Mouse (Mus musculus) hindbrain, embryonic 16.5 days (tissue): ENCODE results near the gene Hdac9. TPM values are rescaled to one million over a fixed set of nuclear protein-coding genes. Genes with fewer than 3 reads are reported as not detected.
"Not testable (repeated sequence)": the region's sequence is repeated elsewhere in the genome, so short reads cannot be mapped to it uniquely, and the experiment has no call there.

Experiments used
- ATAC-seq: fragments of 200-750 bp; cut with Nextera tagmentation; 2 replicates; pipeline ENCODE4 v1.8.0; 2017; ENCODE audit warnings: moderate TSS enrichment, moderate library complexity
- H3K27ac ChIP-seq: fragments of 300-500 bp; sonication (generic); 2 replicates; pipeline ENCODE4 v1.5.1; 2014; ENCODE audit warnings: low read depth, mild to moderate bottlenecking, control low read depth, low read length, moderate library complexity
- H3K27me3 ChIP-seq: fragments of 300-500 bp; sonication (generic); replicated peaks from 2 replicates; pipeline ENCODE4 v1.6.1; 2014; ENCODE audit warnings: low read length; ENCODE audit not compliant: control insufficient read depth, insufficient read depth
- H3K36me3 ChIP-seq: fragments of 300-500 bp; sonication (generic); 2 replicates; pipeline ENCODE4 v1.6.1; 2014; ENCODE audit warnings: mild to moderate bottlenecking, low read length, moderate library complexity, mixed read lengths; ENCODE audit not compliant: control insufficient read depth, insufficient read depth
- H3K4me1 ChIP-seq: fragments of 300-500 bp; sonication (generic); 2 replicates; pipeline ENCODE4 v1.6.1; 2014; ENCODE audit warnings: low read depth, low read length; ENCODE audit not compliant: control insufficient read depth, insufficient read depth
- H3K4me2 ChIP-seq: fragments of 300-500 bp; sonication (generic); 2 replicates; pipeline ENCODE4 v1.6.1; 2014; ENCODE audit warnings: mild to moderate bottlenecking, low read length, control low read depth, moderate library complexity
- H3K4me3 ChIP-seq: fragments of 300-500 bp; sonication (generic); 2 replicates; pipeline ENCODE4 v1.5.1; 2014; ENCODE audit warnings: mild to moderate bottlenecking, low read length, control low read depth, moderate library complexity
- H3K9ac ChIP-seq: fragments of 300-500 bp; sonication (generic); 2 replicates; pipeline ENCODE4 v1.6.1; 2014; ENCODE audit warnings: low read depth, mild to moderate bottlenecking, control low read depth, low read length, moderate library complexity
- H3K9me3 ChIP-seq: fragments of 300-500 bp; sonication (generic); 2 replicates; pipeline ENCODE4 v1.6.1; 2014; ENCODE audit warnings: mild to moderate bottlenecking, low read length, moderate library complexity; ENCODE audit not compliant: control insufficient read depth
- WGBS: fragments of 180-500 bp; shearing (Covaris S2); extraction: QIAGEN DNeasy Blood & Tissue Kit; methylation state at CpG from one replicate; pipeline ENCODE4 v1.1.7; 2014; 5-methylcytosine and 5-hydroxymethylcytosine counted together
- polyA plus RNA-seq: library from polyadenylated mRNA; unstranded; fragments of >200 nt; fragmentation: Nextera tagmentation; extraction: Ambion mirVana; gene quantifications from 2 replicates; pipeline ENCODE4 v1.2.1, GENCODE M21; 2015

Hdac9 gene
- polyA plus RNA-seq, 1 experiment from 2014 or later = 10.4 TPM

GRCm38 (mm10) chr12:34009796-34010195, 907.1 kb downstream of the Hdac9 start:
- not testable (repeated sequence) for ATAC-seq, H3K27me3 ChIP-seq, H3K4me3 ChIP-seq, H3K27ac ChIP-seq, H3K4me2 ChIP-seq, H3K4me1 ChIP-seq, H3K36me3 ChIP-seq, H3K9me3 ChIP-seq, H3K9ac ChIP-seq
- 98% methylated on average over 1 of the region's 1 CpGs for WGBS

Other genes starting within 250 kb of the Hdac9 start
- not detected in 2 replicates for gene Prps1l1, start 67.7 kb upstream of the Hdac9 start, polyA plus RNA-seq
- gene Snx13, start 130.1 kb upstream of the Hdac9 start, polyA plus RNA-seq = 28.8 and 30.7 TPM in 2 replicates